Mouse (Mus musculus): ENCODE data around the gene Cped1.
A peak's percentile ranks its signal among the peaks of the same experiment; 100 is the strongest.
"Not testable (repeated sequence)": the region's sequence is repeated elsewhere in the genome, so short reads cannot be mapped to it uniquely, and the experiment has no call there.

Cped1 gene

GRCm38 (mm10) chr6:22027854-22028253 lies 42.1 kb downstream of the Cped1 start:
- DNase-seq: no peak

GRCm38 (mm10) chr6:22030381-22030780 lies 44.7 kb downstream of the Cped1 start:
- peak; percentile 9 for DNase-seq

GRCm38 (mm10) chr6:22033188-22033587 lies 47.5 kb downstream of the Cped1 start:
- no peak for DNase-seq

GRCm38 (mm10) chr6:22035408-22035807 lies 49.7 kb downstream of the Cped1 start:
- no peak for DNase-seq

GRCm38 (mm10) chr6:22035895-22036294 lies 50.2 kb downstream of the Cped1 start:
- DNase-seq: no peak

- DNase-seq: no peak
These were observed 50.7 kb downstream of the Cped1 start for GRCm38 (mm10) chr6:22036396-22036795.

- DNase-seq: no peak
These were observed 51.2 kb downstream of the Cped1 start for GRCm38 (mm10) chr6:22036911-22037310.

GRCm38 (mm10) chr6:22037441-22038050 lies 51.8 kb downstream of the Cped1 start:
- no peak for DNase-seq

GRCm38 (mm10) chr6:22039666-22040065 lies 54.0 kb downstream of the Cped1 start:
- DNase-seq: not testable (repeated sequence)

- no peak for DNase-seq
These were observed 59.3 kb downstream of the Cped1 start for GRCm38 (mm10) chr6:22044880-22045605.

- DNase-seq: no peak
These were observed 61.4 kb downstream of the Cped1 start for GRCm38 (mm10) chr6:22047101-22047500.

GRCm38 (mm10) chr6:22049093-22049492 lies 63.4 kb downstream of the Cped1 start:
- DNase-seq: no peak

GRCm38 (mm10) chr6:22051526-22051925 lies 65.8 kb downstream of the Cped1 start:
- no peak for DNase-seq

- DNase-seq: no peak
These were observed 67.3 kb downstream of the Cped1 start for GRCm38 (mm10) chr6:22053014-22053413.

- no peak for DNase-seq
These were observed 78.6 kb downstream of the Cped1 start for GRCm38 (mm10) chr6:22064341-22064740.

GRCm38 (mm10) chr6:22070603-22071322 lies 85.0 kb downstream of the Cped1 start:
- DNase-seq: peak; percentile 7

- no peak for DNase-seq
These were observed 85.7 kb downstream of the Cped1 start for GRCm38 (mm10) chr6:22071323-22071840.

GRCm38 (mm10) chr6:22072737-22073136 lies 87.0 kb downstream of the Cped1 start:
- no peak for DNase-seq

GRCm38 (mm10) chr6:22074232-22075083 lies 88.7 kb downstream of the Cped1 start:
- no peak for DNase-seq

- no peak for DNase-seq
These were observed 93.1 kb downstream of the Cped1 start for GRCm38 (mm10) chr6:22078686-22079264.

GRCm38 (mm10) chr6:22086056-22086455 lies 100.3 kb downstream of the Cped1 start:
- DNase-seq: no peak

- DNase-seq: peak; percentile 6
These were observed 102.8 kb downstream of the Cped1 start for GRCm38 (mm10) chr6:22088346-22089064.

Measured in right cerebral cortex, adult 18-20 months (tissue).